Mouse (Mus musculus) bone marrow, adult 2 months (tissue): ENCODE measurements around the gene Ifrd2.

Experiments used
- CTCF ChIP-seq: fragments of 200-500 bp; IDR thresholded peaks from 2 replicates; pipeline ENCODE4 v1.5.1; 2011; ENCODE audit warnings: low read length, control low read depth; ENCODE audit not compliant: control insufficient read depth, insufficient read depth
- POLR2A ChIP-seq: fragments of 200-500 bp; IDR thresholded peaks from 2 replicates; pipeline ENCODE4 v1.6.1; 2011; ENCODE audit warnings: low read depth, mild to moderate bottlenecking, control low read depth, low read length, borderline replicate concordance; ENCODE audit not compliant: control insufficient read depth

- TF ChIP-seq POLR2A (no peak), CTCF (no peak)
Observed at GRCm38 (mm10) chr9:107593101-107593976, 5.9 kb downstream of the Ifrd2 start.
